Mouse (Mus musculus) liver, embryonic 14.5 days (tissue): ENCODE data around the gene Prrg4. TPM values are rescaled to one million over a fixed set of nuclear protein-coding genes. Genes with fewer than 3 reads are reported as not detected.

ENCODE experiments used
- ATAC-seq: fragments of 200-750 bp; cut with Nextera tagmentation; 2 replicates; pipeline ENCODE4 v1.8.0; 2017; ENCODE audit warnings: moderate number of reproducible peaks, mild to moderate bottlenecking, moderate library complexity; ENCODE audit not compliant: insufficient read depth
- DNase-seq, 3 experiments: peaks; one replicate each; pipeline ENCODE4 v3.0.0-alpha.2; 2012 to 2013; ENCODE audit warnings: low read depth in 3 of 3, low spot score in 3 of 3
- H3K27ac ChIP-seq: fragments of 300-500 bp; sonication (generic); 2 replicates; pipeline ENCODE4 v1.5.1; 2014; ENCODE audit warnings: moderate library complexity, mild to moderate bottlenecking, control low read depth, inconsistent platforms
- H3K27me3 ChIP-seq: fragments of 300-500 bp; sonication (generic); 2 replicates; pipeline ENCODE4 v1.6.1; 2014; ENCODE audit warnings: mild to moderate bottlenecking, low read length, moderate library complexity; ENCODE audit not compliant: control insufficient read depth, insufficient read depth
- H3K36me3 ChIP-seq: fragments of 300-500 bp; sonication (generic); replicated peaks from 2 replicates; pipeline ENCODE4 v1.6.1; 2014; ENCODE audit warnings: low read depth; ENCODE audit not compliant: control insufficient read depth, insufficient read depth
- H3K4me1 ChIP-seq, 2 experiments: fragments of 200-500 bp in 1 of 2; fragments of 300-500 bp in 1 of 2; sonication (generic) in 1 of 2; replicated peaks; 2 replicates each; pipeline ENCODE4 v1.6.1; 2012 to 2014; ENCODE audit warnings: antibody characterized with exemption in 1 of 2, inconsistent platforms in 1 of 2, low read length in 1 of 2; ENCODE audit not compliant: control insufficient read depth in 2 of 2, insufficient read depth in 2 of 2
- H3K4me2 ChIP-seq: fragments of 300-500 bp; sonication (generic); 2 replicates; pipeline ENCODE4 v1.6.1; 2014; ENCODE audit warnings: low read depth, mild to moderate bottlenecking, control low read depth, moderate library complexity
- H3K4me3 ChIP-seq, 2 experiments: fragments of 200-500 bp in 1 of 2; fragments of 300-500 bp in 1 of 2; sonication (generic) in 1 of 2; 2 replicates each; pipeline ENCODE4 v1.5.1; 2012 to 2014; ENCODE audit warnings: low read depth in 2 of 2, low read length in 2 of 2, mild to moderate bottlenecking in 2 of 2, control low read depth in 1 of 2, inconsistent platforms in 1 of 2, moderate library complexity in 1 of 2; ENCODE audit not compliant: insufficient read depth in 1 of 2
- H3K9ac ChIP-seq: fragments of 300-500 bp; sonication (generic); replicated peaks from 2 replicates; pipeline ENCODE4 v1.6.1; 2014; ENCODE audit warnings: mild to moderate bottlenecking, control low read depth, moderate library complexity
- H3K9me3 ChIP-seq: fragments of 300-500 bp; sonication (generic); 2 replicates; pipeline ENCODE4 v1.6.1; 2016; ENCODE audit warnings: low read length, mixed read lengths; ENCODE audit not compliant: control insufficient read depth
- CTCF ChIP-seq: IDR thresholded peaks from 2 replicates; pipeline ENCODE4 v1.5.1; 2016; ENCODE audit warnings: antibody characterized with exemption, low read depth, control low read depth
- EP300 ChIP-seq: IDR thresholded peaks from 2 replicates; pipeline ENCODE4 v1.6.1; 2016; ENCODE audit warnings: antibody characterized with exemption, low read depth
- WGBS: fragments of 180-500 bp; shearing (Covaris S2); extraction: QIAGEN DNeasy Blood & Tissue Kit; methylation state at CpG from one replicate; pipeline ENCODE4 v1.1.7; 2014; ENCODE audit not compliant: insufficient replicate concordance; 5-methylcytosine and 5-hydroxymethylcytosine counted together
- polyA plus RNA-seq, 2 experiments: library from polyadenylated mRNA; depleted of rRNA in 1 of 2; stranded (reverse) in 1 of 2; unstranded in 1 of 2; fragments of >200 nt; fragmentation: Nextera tagmentation in 1 of 2; extraction: Ambion mirVana in 1 of 2; gene quantifications; 2 replicates each; pipeline versions ENCODE4 v1.2.1 to v1.2.3; 2012 to 2014

Gene Prrg4
- polyA plus RNA-seq, 2 experiments: 0.09 TPM; not detected in 1

DNA sequence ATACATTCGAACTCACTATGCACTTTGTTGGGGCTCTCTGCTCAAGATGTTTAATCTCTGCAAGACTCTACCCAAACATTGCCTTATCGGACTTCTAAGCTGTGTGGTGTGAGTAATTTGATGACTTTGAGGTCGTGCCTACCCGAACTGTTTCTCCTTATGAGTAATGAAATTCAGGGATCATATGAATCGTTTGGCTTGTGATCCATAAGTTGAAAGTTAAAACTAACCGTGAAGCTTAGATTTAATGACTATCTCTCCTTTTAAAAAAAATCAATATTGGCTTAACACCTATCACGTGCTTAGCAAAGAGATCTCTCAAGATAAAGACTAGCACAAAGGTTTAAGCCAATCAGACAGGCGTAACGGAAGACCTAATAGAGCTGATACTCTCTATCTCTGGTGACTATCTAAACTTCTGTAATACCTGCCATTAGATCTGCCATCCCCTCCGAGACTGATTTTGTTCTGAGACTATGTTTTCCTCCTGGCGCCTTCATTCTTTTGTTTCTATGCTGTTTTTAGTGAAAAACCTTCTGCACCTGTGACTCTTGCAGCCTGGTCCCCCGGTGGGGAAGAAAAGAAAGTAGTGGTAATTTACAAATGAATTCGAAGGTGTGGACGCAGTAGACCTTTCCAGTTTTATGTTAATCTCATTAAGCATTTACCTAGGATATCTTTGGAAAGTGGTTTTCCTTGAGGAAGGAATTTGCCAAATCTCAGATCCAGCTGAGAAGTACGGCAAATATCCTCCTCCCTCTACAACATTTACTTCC lies 31.9 kb downstream of the Prrg4 start:
- TF ChIP-seq CTCF (no peak), EP300 (no peak)
- Histone ChIP-seq H3K4me3 (peak overlapping the region; percentile 69 to 87; a peak in 3 of 4 replicates), H3K9me3 (no peaks in the 10 kb centered on the region), H3K4me1 (peaks cover 9 to 10% of the 10 kb centered on the region in 2 experiments; a peak in 3 of 4 replicates), H3K9ac (peak overlapping the region; percentile 93), H3K27ac (no peak overlapping the region), H3K36me3 (no peaks in the 10 kb centered on the region), H3K27me3 (no peaks in the 10 kb centered on the region), H3K4me2 (peak overlapping the region; percentile 98)
- WGBS: 4% methylated on average over 15 of the region's 15 CpGs
- DNase-seq: no peak
- ATAC-seq: no peak

DNA sequence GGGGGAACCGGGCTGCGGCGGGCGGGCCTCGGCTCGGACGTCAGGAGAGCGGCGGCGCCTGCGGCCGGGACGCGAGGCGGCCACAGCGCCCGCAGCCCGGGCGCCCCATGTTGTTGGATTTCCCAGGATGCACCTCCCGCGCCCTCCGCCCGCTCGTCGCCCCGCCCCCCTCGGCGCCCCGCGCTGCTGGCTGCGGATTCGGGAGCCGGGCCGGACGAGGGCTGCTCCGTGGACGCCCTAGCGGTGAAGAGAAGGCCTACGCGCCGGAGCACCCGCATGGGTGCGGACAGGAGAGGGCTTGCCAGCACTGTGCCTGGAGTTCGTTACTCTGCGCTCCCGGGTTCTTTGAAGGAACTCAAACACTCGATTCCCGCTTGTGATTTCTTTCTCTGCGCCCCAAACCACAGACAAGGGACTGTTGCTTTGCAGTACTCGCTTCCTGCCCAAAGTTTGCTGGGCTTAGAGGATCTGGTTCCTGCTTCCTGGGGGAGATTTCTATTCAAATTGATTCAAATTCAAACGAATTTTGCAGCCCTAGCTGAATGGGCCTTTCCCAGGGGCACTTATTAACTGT lies 32.7 kb downstream of the Prrg4 start:
- TF ChIP-seq EP300 (no peak), CTCF (peak; percentile 79)
- under 1% methylated on average over 32 of the region's 51 CpGs for WGBS
- ATAC-seq: peak; percentile 89

DNA sequence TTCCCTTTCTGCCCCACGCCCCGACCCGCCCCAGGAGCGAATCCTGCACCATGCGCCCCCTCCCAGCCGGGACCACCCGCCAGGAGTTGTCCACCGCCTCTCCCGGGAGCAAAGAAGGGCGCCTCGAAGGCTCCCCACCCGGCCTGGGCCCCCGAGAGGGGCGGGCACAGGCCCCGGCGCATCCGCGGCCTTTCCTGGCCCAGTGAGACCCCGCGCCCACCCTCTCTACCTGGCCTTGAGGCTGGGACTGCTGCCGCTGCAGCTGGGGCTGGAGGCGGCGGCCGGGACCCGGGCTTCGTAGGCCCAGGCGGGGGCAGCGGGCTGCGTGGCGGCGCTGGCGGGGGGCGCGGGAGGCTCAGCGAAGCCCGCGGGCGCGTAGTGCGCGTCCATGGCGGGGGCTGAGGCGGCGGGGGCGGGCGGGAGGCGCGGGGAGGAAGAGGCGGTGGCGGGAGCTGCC lies 33.3 kb downstream of the Prrg4 start, which contains the start of gene Qser1:
Gene Qser1 (minus strand): TSS at position 390 of the 457 bp plus-strand sequence.
- Histone ChIP-seq H3K4me1 (peaks cover 9 to 10% of the 10 kb centered on the region in 2 experiments; a peak in 3 of 4 replicates), H3K4me2 (peak within 1 kb of the TSS; percentile 98), H3K27me3 (no peaks in the 10 kb centered on the region), H3K9me3 (no peaks in the 10 kb centered on the region), H3K9ac (peak within 1 kb of the TSS; percentile 93), H3K27ac (peak within 1 kb of the TSS; percentile 76), H3K4me3 (peak within 1 kb of the TSS; percentile 70 to 87), H3K36me3 (no peaks in the 10 kb centered on the region)
- no peak for TF ChIP-seq EP300
- no peak for TF ChIP-seq CTCF
- 2% methylated on average over 47 of the region's 50 CpGs for WGBS
- DNase-seq (no peak), ATAC-seq (no peak; the same call in none of the 2 replicates)

More for the DNA sequence above, 32.7 kb downstream of the Prrg4 start:
- peak; percentile 70 to 81 (median 74) for DNase-seq
- Histone ChIP-seq H3K36me3 (no peaks in the 10 kb centered on the region), H3K27ac (peak overlapping the region; percentile 76; the same call in 1 of the 2 replicates), H3K27me3 (no peaks in the 10 kb centered on the region), H3K4me2 (peak overlapping the region; percentile 98), H3K4me1 (peaks cover 9 to 10% of the 10 kb centered on the region in 2 experiments; a peak in 3 of 4 replicates), H3K9me3 (no peaks in the 10 kb centered on the region), H3K9ac (peak overlapping the region; percentile 93), H3K4me3 (peak overlapping the region; percentile 69 to 87)

DNA sequence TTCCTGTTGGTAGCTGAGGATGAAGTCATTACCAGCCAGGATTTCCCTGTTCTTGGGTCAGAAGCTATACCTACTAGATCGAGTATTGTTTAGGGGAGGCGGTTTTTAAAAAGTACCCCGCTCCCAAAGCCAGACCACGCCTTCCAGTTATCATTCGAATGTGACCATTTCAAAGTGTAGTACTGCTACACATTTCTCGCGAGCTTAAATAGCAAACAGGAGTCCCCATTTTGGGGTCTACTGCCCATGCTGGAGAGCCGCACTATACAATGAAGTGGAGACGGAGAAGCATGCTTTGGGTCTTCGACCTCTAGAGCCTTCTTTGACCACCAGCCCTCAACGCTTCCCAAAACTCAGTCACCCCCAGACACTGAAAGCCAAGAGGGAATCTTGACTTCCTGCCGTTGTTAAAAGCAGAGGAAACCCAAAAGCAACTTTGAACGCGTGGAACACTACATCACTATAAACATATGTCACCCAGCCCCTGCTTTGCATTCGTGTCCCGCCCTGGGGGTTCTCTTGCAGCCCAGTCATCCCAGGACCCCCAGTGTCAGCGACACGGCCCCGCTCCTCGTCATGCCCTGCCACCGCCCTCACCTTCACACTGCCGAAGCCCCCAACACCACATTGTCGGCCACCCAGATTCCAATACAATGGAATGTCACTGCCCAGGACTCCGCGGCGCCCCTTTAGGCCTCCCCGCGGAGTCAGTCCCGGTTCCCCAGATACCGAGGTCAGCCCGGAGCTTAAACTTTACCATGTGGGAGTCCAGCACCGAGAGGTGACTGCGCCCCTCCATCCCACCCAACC lies 33.9 kb downstream of the Prrg4 start:
- Histone ChIP-seq H3K4me3 (peak overlapping the region; percentile 70 to 87), H3K4me1 (peaks cover 9 to 11% of the 10 kb centered on the region in 2 experiments; a peak in 3 of 4 replicates), H3K4me2 (peak overlapping the region; percentile 98), H3K27ac (peak overlapping the region; percentile 76), H3K9ac (peak overlapping the region; percentile 93), H3K27me3 (no peaks in the 10 kb centered on the region), H3K36me3 (no peaks in the 10 kb centered on the region), H3K9me3 (no peaks in the 10 kb centered on the region)
- DNase-seq (peak; percentile 19 to 53 (median 20)), ATAC-seq (peak; percentile 31)
- WGBS: under 1% methylated on average over 33 of the region's 33 CpGs
- TF ChIP-seq CTCF: no peak
- no peak for TF ChIP-seq EP300
